In the genomic region with DNA sequence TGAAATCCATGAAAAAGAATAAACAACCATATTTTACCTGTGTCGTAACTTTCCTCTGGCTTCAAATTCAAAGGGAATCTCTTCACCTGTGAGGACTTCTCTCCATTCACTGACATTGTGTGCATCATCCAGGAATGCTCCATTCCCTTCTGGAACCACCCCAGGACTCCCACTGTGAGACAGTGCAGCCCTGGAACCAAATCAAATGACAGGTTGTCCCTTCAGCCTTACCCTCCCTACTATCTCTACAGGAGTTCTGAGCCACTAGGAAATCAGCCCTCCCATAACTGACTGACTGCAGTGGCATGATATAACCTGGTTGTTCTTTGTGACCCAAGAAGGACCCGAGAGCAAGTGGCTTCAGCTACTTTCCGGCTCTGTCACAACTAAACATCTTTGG, we compare ENCODE assay signal across 34 mouse cellular contexts.
DNase-seq lines count a peak whose midpoint lies in the region; ATAC-seq and TF ChIP-seq lines count a peak whose summit lies in the region.
"Had no signal": no experiment of that assay in that cellular context is flagged by ENCODE, and none has a peak within 500 bp of the region (broad histone marks: within the 10 kb centered on the region; RNA-seq: fewer than 3 reads in every experiment).

No protein-coding gene starts in this region.

- intact Hi-C loops in gastrocnemius, adult 2 months (cut with DNase I), result no loop called here

- TF ChIP-seq CTCF in gastrocnemius, adult 2 months (IDR thresholded peaks at IDR 0.05), result no peak

- no peak overlapping the region for H3K9ac ChIP-seq in heart, embryonic 11.5 days (ENCODE audit: low read depth, low read length)
- H3K9ac ChIP-seq: embryonic facial prominence, embryonic 15.5 days; forebrain, embryonic 12.5 days; forebrain, postnatal 0 days; hindbrain, embryonic 15.5 days; intestine, embryonic 15.5 days; limb, embryonic 13.5 days; liver, embryonic 12.5 days; liver, postnatal 0 days; midbrain, embryonic 12.5 days; neural tube, embryonic 12.5 days had no signal

- no peaks in the 10 kb centered on the region for H3K9me3 ChIP-seq in heart, embryonic 11.5 days (replicated peaks; ENCODE audit: control insufficient read depth, low read length)
- H3K9me3 ChIP-seq: embryonic facial prominence, embryonic 10.5 days; embryonic facial prominence, embryonic 15.5 days; forebrain, embryonic 12.5 days; hindbrain, embryonic 15.5 days; intestine, embryonic 15.5 days; limb, embryonic 13.5 days; liver, embryonic 12.5 days; megakaryocyte, embryonic 14.5 days; midbrain, embryonic 12.5 days; neural tube, embryonic 12.5 days had no signal

- peak overlapping the region; percentile 56 for H3K27ac ChIP-seq in gastrocnemius, adult 2 months
- H3K27ac ChIP-seq in heart, embryonic 11.5 days (ENCODE audit: low read depth, low read length), result no peak overlapping the region
- H3K27ac ChIP-seq: embryonic facial prominence, embryonic 10.5 days; forebrain, embryonic 12.5 days; hindbrain, embryonic 15.5 days; intestine, embryonic 15.5 days; kidney, postnatal 0 days; limb, embryonic 13.5 days; liver, embryonic 12.5 days; midbrain, embryonic 12.5 days; neural tube, embryonic 12.5 days had no signal

- no peaks in the 10 kb centered on the region for H3K27me3 ChIP-seq in heart, embryonic 11.5 days (ENCODE audit: control insufficient read depth, insufficient read depth, low read length)
- H3K27me3 ChIP-seq: CH12.LX; embryonic facial prominence, embryonic 15.5 days; forebrain, embryonic 12.5 days; hindbrain, embryonic 15.5 days; intestine, embryonic 15.5 days; limb, embryonic 13.5 days; liver, embryonic 12.5 days; megakaryocyte, embryonic 14.5 days; midbrain, embryonic 12.5 days; neural tube, embryonic 12.5 days had no signal

- 87% methylated on average over 3 of the region's 3 CpGs for WGBS in heart, embryonic 11.5 days (ENCODE audit: insufficient replicate concordance)

- H3K36me3 ChIP-seq in heart, embryonic 11.5 days (ENCODE audit: control insufficient read depth, insufficient read depth, low read length), result peaks cover 13% of the 10 kb centered on the region

- no peaks in the 10 kb centered on the region for H3K4me1 ChIP-seq in heart, embryonic 11.5 days (ENCODE audit: control insufficient read depth, insufficient read depth, low read length)
- H3K4me1 ChIP-seq: forebrain, embryonic 12.5 days; hindbrain, embryonic 15.5 days; intestine, embryonic 15.5 days; liver, embryonic 12.5 days; midbrain, embryonic 12.5 days; neural tube, embryonic 12.5 days had no signal

- no peak for DNase-seq in gastrocnemius, adult 2 months
- no peak for DNase-seq in gastrocnemius, adult 8-10 months (ENCODE audit: low spot score in 2 of 2)
- peak; percentile 94 for DNase-seq in cerebellum, adult 11 months
- DNase-seq in cerebellum, adult 9-10 months, result peak; percentile 98
- DNase-seq in cerebellum, postnatal 36 days, result peak; percentile 97 to 100
- DNase-seq in layer of hippocampus, adult 18-20 months (ENCODE audit: low spot score in 2 of 2), result no peak
- DNase-seq: adrenal gland, adult 2 months; adrenal gland, postnatal 36 days; forebrain, postnatal 0 days; gastrocnemius, postnatal 14 days; kidney, adult 2 months; kidney, postnatal 4 days; liver, postnatal 0 days; lung, postnatal 36 days; right cerebral cortex, adult 18-20 months; spleen, adult 18-20 months; thymus, postnatal 25 days had no signal

- no peak overlapping the region for H3K4me3 ChIP-seq in gastrocnemius, adult 2 months
- H3K4me3 ChIP-seq in heart, embryonic 11.5 days (ENCODE audit: low read depth, low read length), result no peak overlapping the region
- H3K4me3 ChIP-seq: embryonic facial prominence, embryonic 10.5 days; embryonic facial prominence, embryonic 15.5 days; forebrain, embryonic 12.5 days; hindbrain, embryonic 15.5 days; intestine, embryonic 15.5 days; left cerebral cortex, adult 2 months; limb, embryonic 13.5 days; liver, embryonic 12.5 days; megakaryocyte, embryonic 14.5 days; midbrain, embryonic 12.5 days; myocyte; neural tube, embryonic 12.5 days had no signal

- H3K4me2 ChIP-seq in heart, embryonic 11.5 days, result no peak overlapping the region
- H3K4me2 ChIP-seq: embryonic facial prominence, embryonic 15.5 days; forebrain, embryonic 12.5 days; hindbrain, embryonic 15.5 days; intestine, embryonic 15.5 days; limb, embryonic 13.5 days; liver, embryonic 12.5 days; midbrain, embryonic 12.5 days; neural tube, embryonic 12.5 days had no signal

- no peak for ATAC-seq in heart, embryonic 11.5 days (replicated peaks; ENCODE audit: insufficient number of reproducible peaks, low FRiP score, low TSS enrichment)
- no peak for ATAC-seq in inflammation-experienced regulatory T-cells, adult 6 months
- ATAC-seq: activated CD4-positive, CD25-positive, alpha-beta regulatory T cell, adult 4 months; forebrain, postnatal 0 days; intestine, embryonic 15.5 days; liver, embryonic 12.5 days; liver, postnatal 0 days had no signal

Comparison
In these comparisons a context has a peak if more than half of its experiments do, and no peak if none do; other contexts are left out.
1. DNase-seq: peak in cerebellum, adult 11 months (single experiment), cerebellum, adult 9-10 months (single experiment) and cerebellum, postnatal 36 days (2 of 2); none in gastrocnemius, adult 2 months (single experiment), gastrocnemius, adult 8-10 months (0 of 2) and layer of hippocampus, adult 18-20 months (0 of 2).